Mouse (Mus musculus): ENCODE data around the gene Zbtb20. TPM values are rescaled to one million over a fixed set of nuclear protein-coding genes. Genes with fewer than 3 reads are reported as not detected.

Zbtb20 gene
- polyA plus RNA-seq, 1 experiment from 2014 or later: 27.9 TPM

DNA sequence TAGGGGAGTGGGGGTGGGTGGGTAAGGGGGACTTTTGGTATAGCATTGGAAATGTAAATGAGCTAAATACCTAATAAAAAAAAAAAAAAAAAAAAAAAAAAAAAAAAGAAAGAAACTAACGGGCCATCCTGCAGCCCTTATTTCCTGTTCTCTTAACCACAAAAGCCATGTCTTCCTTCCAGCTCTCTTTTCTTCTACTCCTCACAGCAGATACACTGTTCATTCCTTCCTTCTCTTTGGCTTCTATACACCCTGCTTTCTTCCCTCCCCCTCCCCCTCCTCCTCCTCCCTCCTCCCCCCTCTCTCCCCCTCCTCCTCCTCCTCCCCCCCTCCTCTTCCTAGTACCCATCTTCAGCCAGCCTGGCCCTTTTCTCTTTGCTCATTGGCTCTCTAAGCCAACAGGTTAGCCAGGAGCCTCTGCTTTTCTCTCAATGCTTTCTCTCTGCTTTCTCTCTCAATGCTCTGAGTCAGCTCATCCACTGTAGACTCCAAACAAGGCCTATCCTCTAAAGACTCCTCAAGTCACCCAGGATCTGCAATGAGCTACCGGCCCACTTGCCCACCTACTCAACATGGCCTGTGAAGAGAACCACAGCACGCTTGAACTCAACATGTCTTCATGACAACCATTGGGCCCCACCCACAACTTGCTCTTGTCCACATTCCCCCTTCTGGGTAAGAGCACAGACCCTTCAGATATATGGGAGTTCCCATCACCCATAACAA is 774.8 kb downstream of the Zbtb20 start:
- no peak for ATAC-seq
- 83% methylated on average over 3 of the region's 3 CpGs for WGBS

GRCm38 (mm10) chr16:43653288-43653687 is 777.6 kb downstream of the Zbtb20 start:
- no peak for DNase-seq (ENCODE audit: low spot score)
- 74% methylated on average over 2 of the region's 2 CpGs for WGBS
- Histone ChIP-seq H3K27ac (ENCODE audit: low read length) (no peak overlapping the region), H3K9ac (replicated peaks; ENCODE audit: low read depth) (no peak overlapping the region), H3K4me1 (ENCODE audit: insufficient read depth, low read depth, low read length) (no peaks in the 10 kb centered on the region), H3K9me3 (ENCODE audit: low read length) (no peaks in the 10 kb centered on the region), H3K4me2 (replicated peaks; ENCODE audit: low read depth, low read length) (no peak overlapping the region), H3K36me3 (ENCODE audit: insufficient read depth, low read length) (no peaks in the 10 kb centered on the region), H3K27me3 (replicated peaks; ENCODE audit: insufficient read depth, low read length) (no peaks in the 10 kb centered on the region), H3K4me3 (ENCODE audit: low read depth, low read length) (no peak overlapping the region)
- no peak for ATAC-seq
- TF ChIP-seq CTCF (IDR thresholded peaks at IDR 0.05) (no peak), EP300 (IDR thresholded peaks at IDR 0.05) (no peak)

More for the DNA sequence above, 774.8 kb downstream of the Zbtb20 start:
- no peak for TF ChIP-seq EP300 (IDR thresholded peaks at IDR 0.05)
- no peak for TF ChIP-seq CTCF (IDR thresholded peaks at IDR 0.05)
- Histone ChIP-seq H3K9me3 (ENCODE audit: low read length) (no peaks in the 10 kb centered on the region), H3K4me1 (ENCODE audit: insufficient read depth, low read depth, low read length) (no peaks in the 10 kb centered on the region), H3K9ac (replicated peaks; ENCODE audit: low read depth) (no peak overlapping the region), H3K27ac (ENCODE audit: low read length) (no peak overlapping the region), H3K4me3 (ENCODE audit: low read depth, low read length) (no peak overlapping the region), H3K4me2 (replicated peaks; ENCODE audit: low read depth, low read length) (no peak overlapping the region), H3K27me3 (replicated peaks; ENCODE audit: insufficient read depth, low read length) (no peaks in the 10 kb centered on the region), H3K36me3 (ENCODE audit: insufficient read depth, low read length) (no peaks in the 10 kb centered on the region)
- DNase-seq (ENCODE audit: low spot score): no peak

GRCm38 (mm10) chr16:43654269-43654668 is 778.6 kb downstream of the Zbtb20 start:
- no peak for DNase-seq (ENCODE audit: low spot score)
- no peak overlapping the region for H3K9ac ChIP-seq (replicated peaks; ENCODE audit: low read depth)

DNA sequence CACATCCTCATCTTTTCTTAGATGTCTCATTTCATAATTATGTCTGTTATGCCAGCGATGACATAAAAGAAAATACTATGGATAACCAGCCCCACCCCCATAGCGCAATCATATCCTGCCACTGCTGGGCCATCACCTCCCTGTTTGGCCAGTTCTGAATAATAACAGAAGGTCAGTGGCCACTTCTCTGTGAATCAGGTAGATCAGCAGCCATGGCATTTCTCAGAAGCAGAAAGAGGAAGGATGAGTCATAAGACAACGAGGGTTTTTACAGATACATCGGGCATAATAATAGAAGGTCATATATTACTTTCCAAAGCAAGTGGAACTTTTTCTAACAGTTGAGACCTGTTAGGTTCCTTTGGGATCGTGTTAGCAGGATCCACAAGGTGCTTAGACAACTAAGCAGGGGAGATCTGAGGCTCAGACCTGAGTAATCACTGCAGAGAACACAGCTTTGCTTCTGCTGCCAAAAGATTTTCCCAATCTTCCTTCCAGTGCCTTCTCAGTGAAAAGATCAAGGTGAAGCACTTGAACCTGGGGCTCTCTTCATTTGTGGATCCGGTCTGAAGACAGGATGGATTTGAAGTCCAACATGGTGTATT is 779.6 kb downstream of the Zbtb20 start:
- Histone ChIP-seq H3K36me3 (ENCODE audit: insufficient read depth, low read length) (no peaks in the 10 kb centered on the region), H3K27ac (ENCODE audit: low read length) (no peak overlapping the region), H3K9me3 (ENCODE audit: low read length) (no peaks in the 10 kb centered on the region), H3K4me1 (ENCODE audit: insufficient read depth, low read depth, low read length) (no peaks in the 10 kb centered on the region), H3K4me3 (ENCODE audit: low read depth, low read length) (no peak overlapping the region), H3K4me2 (replicated peaks; ENCODE audit: low read depth, low read length) (no peak overlapping the region), H3K9ac (replicated peaks; ENCODE audit: low read depth) (no peak overlapping the region), H3K27me3 (replicated peaks; ENCODE audit: insufficient read depth, low read length) (no peaks in the 10 kb centered on the region)
- DNase-seq (ENCODE audit: low spot score) (no peak), ATAC-seq (no peak)
- TF ChIP-seq CTCF (IDR thresholded peaks at IDR 0.05) (no peak), EP300 (IDR thresholded peaks at IDR 0.05) (no peak)
- 76% methylated on average over 6 of the region's 6 CpGs for WGBS

More at GRCm38 (mm10) chr16:43654269-43654668, 778.6 kb downstream of the Zbtb20 start:
- Histone ChIP-seq H3K36me3 (ENCODE audit: insufficient read depth, low read length) (no peaks in the 10 kb centered on the region), H3K27me3 (replicated peaks; ENCODE audit: insufficient read depth, low read length) (no peaks in the 10 kb centered on the region), H3K4me3 (ENCODE audit: low read depth, low read length) (no peak overlapping the region), H3K4me1 (ENCODE audit: insufficient read depth, low read depth, low read length) (no peaks in the 10 kb centered on the region), H3K27ac (ENCODE audit: low read length) (no peak overlapping the region), H3K9me3 (ENCODE audit: low read length) (no peaks in the 10 kb centered on the region), H3K4me2 (replicated peaks; ENCODE audit: low read depth, low read length) (no peak overlapping the region)
- ATAC-seq: no peak
- WGBS: 83% methylated on average over 3 of the region's 3 CpGs
- TF ChIP-seq EP300 (IDR thresholded peaks at IDR 0.05) (no peak), CTCF (IDR thresholded peaks at IDR 0.05) (no peak)

GRCm38 (mm10) chr16:43661576-43661975 is 785.9 kb downstream of the Zbtb20 start:
- Histone ChIP-seq H3K4me3 (ENCODE audit: low read depth, low read length) (no peak overlapping the region), H3K4me1 (ENCODE audit: insufficient read depth, low read depth, low read length) (no peaks in the 10 kb centered on the region)
- 93% methylated on average over 5 of the region's 5 CpGs for WGBS

DNA sequence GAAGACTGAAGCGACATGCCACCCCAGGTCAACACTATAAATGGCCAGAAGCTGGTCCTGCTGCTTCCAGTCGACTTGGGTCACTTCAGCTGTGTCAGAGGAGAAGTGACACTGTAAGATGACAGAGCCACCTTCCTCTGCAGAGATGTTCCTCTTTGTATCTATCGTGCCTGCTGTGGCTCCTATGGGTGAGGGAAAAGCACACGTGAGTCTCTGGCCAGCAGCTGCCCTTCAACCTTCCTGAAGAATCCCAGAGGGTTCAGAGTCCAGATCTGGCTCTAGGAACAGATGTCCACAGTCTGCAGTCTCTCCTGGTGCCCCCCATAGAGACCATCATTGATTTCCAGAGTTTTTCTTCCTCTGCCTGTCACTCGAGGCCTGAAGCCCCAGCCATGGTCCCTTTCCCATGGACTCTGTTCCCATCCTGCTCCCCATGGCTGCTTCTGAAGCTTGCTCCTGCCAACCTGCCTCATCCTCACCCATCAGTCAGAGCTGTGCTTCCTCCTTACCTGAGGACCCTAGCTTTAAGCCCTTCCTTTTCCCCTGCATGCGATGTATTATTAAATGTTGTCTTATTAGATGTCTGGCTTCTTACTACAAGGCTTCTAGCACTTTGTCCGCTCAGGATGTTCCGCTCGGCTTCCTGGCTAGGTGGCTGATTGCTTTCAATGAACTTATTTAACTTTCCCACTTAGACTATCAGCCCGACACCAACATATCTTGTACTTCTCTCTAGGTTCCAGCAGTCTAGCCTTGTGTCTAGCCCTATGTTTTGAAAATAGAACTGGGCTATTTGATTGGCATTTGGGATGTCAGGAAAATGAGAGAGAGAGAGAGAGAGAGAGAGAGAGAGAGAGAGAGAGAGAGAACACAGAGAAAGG is 786.7 kb downstream of the Zbtb20 start:
- 83% methylated on average over 10 of the region's 10 CpGs for WGBS
- TF ChIP-seq CTCF (IDR thresholded peaks at IDR 0.05): no peak
- no peak for TF ChIP-seq EP300 (IDR thresholded peaks at IDR 0.05)
- no peaks in the 10 kb centered on the region for H3K27me3 ChIP-seq (replicated peaks; ENCODE audit: insufficient read depth, low read length)
- H3K36me3 ChIP-seq (ENCODE audit: insufficient read depth, low read length): no peaks in the 10 kb centered on the region
- no peak for ATAC-seq
- no peak overlapping the region for H3K4me3 ChIP-seq (ENCODE audit: low read depth, low read length)
- H3K9me3 ChIP-seq (ENCODE audit: low read length): no peaks in the 10 kb centered on the region
- H3K9ac ChIP-seq (replicated peaks; ENCODE audit: low read depth): no peak overlapping the region
- DNase-seq (ENCODE audit: low spot score): no peak
- no peak overlapping the region for H3K27ac ChIP-seq (ENCODE audit: low read length)
- no peak overlapping the region for H3K4me2 ChIP-seq (replicated peaks; ENCODE audit: low read depth, low read length)
- H3K4me1 ChIP-seq (ENCODE audit: insufficient read depth, low read depth, low read length): no peaks in the 10 kb centered on the region

More at GRCm38 (mm10) chr16:43661576-43661975, 785.9 kb downstream of the Zbtb20 start:
- ATAC-seq: no peak
- H3K4me2 ChIP-seq (replicated peaks; ENCODE audit: low read depth, low read length): no peak overlapping the region
- no peak overlapping the region for H3K9ac ChIP-seq (replicated peaks; ENCODE audit: low read depth)
- TF ChIP-seq CTCF (IDR thresholded peaks at IDR 0.05) (no peak), EP300 (IDR thresholded peaks at IDR 0.05) (no peak)
- no peak for DNase-seq (ENCODE audit: low spot score)
- no peaks in the 10 kb centered on the region for H3K27me3 ChIP-seq (replicated peaks; ENCODE audit: insufficient read depth, low read length)
- no peak overlapping the region for H3K27ac ChIP-seq (ENCODE audit: low read length)
- no peaks in the 10 kb centered on the region for H3K9me3 ChIP-seq (ENCODE audit: low read length)
- no peaks in the 10 kb centered on the region for H3K36me3 ChIP-seq (ENCODE audit: insufficient read depth, low read length)
